Mouse (Mus musculus): ENCODE measurements around the gene Coro6. TPM values are rescaled to one million over a fixed set of nuclear protein-coding genes. Genes with fewer than 3 reads are reported as not detected.
A peak's percentile ranks its signal among the peaks of the same experiment; 100 is the strongest.

Coro6 gene
- total RNA-seq, 2 experiments from 2014 or later, result 5.4 to 24.8 TPM

DNA sequence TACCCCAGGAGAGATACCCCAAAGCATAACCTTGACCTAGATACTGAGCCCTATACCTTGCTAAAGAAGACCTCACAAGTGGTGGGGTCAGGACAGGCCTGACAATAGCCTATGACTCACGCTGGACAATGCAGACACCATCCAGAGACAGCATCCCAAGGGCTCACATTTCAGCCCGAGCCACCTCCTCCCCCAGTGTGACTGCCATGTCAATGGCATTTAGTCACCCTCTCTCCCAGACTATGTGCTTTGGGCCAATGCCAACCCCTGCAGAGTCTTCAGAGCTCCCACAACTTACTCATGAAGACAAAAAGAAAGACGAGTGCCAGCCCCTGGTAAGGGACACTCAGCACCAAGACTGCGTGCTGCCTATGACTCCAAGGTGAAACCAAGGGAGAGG lies 2.5 kb downstream of the Coro6 start:
- DNase-seq, result peak; percentile 76

DNA sequence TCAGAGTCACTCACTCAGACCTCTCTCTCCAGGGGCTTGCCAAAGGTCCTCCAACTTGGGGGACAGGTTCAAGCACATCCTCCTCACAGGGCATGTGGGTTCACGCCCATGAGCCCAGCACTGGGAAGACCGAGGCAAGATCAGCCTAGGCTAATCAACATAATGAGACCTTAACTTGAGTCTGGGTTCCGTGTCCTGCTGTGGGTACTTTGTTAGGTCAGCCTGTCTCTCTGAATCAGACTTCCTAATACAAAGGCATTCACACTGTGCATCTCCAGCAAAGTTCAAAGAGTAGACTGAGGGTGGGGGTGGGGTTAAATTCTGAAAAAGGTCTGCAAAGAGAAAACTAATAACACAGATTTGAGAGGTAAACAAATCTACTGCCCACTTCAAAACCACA lies 2.9 kb downstream of the Coro6 start:
- DNase-seq, result no peak

DNA sequence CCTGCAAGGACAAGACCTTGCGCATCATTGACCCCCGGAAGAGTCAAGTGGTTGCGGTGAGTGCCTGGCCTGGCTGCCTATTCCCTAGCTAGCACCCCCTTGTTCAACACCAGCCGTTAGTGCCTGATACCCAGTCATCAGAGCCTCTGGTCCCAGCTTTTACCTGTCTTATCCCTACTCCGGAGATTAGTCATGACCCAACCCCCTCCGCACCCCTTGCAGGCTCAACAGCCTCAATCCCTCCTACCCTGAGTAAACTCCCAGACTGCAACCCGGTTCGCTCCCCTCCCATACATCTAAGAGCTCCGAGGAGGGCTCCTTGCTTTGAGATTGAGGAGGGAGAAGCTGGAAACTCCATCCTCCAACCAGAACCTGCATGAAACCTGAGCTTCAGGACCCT lies 4.3 kb downstream of the Coro6 start:
- no peak for DNase-seq

DNA sequence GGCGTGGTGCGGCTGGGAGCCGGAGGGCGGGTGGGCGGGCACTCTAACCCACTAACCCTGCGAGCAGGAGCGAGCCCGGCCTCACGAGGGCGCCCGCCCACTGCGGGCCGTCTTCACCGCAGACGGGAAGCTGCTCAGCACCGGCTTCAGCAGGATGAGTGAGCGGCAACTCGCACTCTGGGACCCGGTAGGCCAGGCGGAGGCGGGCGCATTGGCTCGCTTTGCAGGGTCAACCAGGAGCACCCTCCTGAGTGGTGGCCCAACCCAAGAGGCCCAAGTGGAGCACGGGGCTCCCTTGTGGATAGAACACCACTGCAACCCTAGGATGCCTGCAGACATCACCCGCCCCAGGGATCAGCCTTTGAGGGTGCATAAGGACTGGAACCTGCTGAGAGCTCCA lies 4.9 kb downstream of the Coro6 start:
- peak; percentile 86 for DNase-seq

DNA sequence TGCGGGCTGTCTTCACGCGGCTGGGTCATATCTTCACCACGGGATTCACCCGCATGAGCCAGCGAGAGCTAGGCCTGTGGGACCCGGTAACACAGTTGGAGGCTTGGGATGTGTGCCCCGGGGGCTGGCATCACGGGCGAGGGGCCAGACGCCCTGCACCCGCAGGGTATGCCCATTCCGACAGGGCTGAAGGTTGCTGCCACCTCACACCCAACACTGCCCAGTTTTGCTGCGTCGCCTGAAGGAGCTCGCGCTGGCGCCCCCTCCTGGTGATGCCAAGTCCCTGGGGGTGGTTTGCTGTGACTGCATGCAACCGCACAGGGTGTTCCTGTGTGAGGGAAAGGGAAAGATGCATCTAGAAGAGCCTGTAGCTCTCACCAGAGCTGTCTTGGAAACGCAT lies 5.6 kb downstream of the Coro6 start:
- DNase-seq, result peak; percentile 89

DNA sequence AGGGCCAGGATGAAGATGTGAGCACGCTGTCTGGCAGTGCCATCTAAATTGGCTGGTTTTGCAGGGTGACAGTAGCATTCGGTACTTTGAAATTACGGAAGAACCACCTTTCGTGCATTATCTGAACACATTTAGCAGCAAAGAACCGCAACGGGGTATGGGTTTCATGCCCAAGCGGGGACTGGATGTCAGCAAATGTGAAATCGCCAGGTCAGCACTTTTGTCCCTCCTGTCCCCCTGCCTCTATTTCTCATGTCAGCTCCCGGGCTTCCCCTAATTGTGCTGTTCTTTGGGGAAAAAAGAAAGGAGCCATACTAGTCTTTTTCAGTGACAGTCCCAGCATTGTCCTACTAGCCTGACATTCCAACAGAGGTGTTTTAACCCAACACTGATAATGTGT lies 6.2 kb downstream of the Coro6 start:
- no peak for DNase-seq

DNA sequence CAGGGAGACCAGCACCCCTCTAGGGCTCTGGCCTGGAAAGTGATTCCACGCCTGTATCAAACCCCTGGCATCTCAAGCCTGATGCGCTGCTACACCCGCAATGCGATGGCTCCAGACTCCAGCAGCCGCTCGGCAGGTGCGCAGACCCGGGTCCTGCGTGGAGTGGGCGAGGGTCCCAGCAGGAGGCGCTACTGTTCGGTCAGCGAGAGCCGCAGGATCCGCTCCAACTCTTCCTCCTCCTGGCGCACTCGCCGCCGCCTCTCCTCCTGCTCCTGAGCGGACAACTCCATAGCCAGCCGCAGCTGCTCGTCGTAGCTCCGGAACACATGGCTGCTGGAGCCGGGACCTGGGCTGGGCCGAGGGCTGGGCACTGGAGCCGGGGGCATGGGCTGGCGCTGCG lies 9.2 kb downstream of the Coro6 start:
- DNase-seq, result no peak

DNA sequence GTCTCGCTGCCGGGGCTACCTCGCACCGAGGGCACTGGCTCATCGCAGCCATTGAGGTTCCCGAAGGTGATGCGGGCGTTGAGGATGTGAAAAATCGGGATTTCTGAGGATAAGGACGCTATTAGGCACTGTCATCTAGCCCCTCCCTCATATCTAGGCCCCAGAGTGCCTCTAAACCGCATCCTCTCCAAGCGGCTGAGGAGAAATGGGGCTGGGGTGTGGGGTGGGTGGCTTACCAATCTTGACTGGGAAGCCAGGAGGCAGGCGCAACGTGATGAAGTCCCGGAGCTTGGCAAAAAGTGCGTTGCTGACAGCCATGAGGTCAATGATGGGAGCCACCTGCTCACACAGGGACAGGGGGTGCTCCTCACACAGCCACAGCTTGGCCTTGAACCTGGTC lies 10.6 kb downstream of the Coro6 start:
- DNase-seq, result no peak

DNA sequence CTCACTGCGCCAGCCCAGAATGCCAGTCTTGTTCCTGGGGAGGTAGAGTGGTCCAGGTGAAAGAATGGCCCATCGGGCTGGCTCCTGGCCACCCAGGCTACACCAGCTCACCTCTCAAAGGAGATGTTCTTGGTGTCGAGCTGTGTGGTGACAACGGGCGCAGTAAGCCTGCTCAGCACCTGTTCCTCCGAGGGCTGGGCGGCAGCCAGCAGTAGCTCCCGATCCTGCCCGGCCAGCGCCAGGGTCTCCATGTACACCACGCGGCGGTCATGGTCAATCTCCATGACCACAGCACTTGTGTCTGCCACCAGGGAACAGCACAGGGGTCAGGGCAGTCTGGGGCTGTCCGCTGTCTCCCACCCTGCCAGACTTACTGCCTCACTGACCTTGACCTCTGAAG lies 14.0 kb downstream of the Coro6 start:
- no peak for DNase-seq

DNA sequence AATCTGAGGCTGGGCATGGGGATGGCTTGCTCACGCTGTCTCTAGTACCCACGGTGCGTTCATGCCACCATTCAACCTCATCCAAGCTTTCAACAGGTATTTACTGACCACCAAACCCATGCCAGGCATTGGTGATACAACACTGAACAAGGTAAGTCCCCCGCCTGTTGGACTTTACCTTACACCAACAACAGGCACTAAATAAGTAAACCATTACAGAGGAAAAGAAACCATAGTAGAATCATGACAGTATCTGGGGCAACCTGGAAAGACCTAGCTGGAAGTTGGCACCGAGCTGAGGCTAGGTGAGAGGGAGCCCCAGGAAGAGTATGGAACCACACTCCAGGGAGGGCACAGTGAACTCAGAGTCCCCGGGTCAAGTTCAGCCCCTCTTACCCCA lies 14.7 kb downstream of the Coro6 start:
- DNase-seq, result no peak

DNA sequence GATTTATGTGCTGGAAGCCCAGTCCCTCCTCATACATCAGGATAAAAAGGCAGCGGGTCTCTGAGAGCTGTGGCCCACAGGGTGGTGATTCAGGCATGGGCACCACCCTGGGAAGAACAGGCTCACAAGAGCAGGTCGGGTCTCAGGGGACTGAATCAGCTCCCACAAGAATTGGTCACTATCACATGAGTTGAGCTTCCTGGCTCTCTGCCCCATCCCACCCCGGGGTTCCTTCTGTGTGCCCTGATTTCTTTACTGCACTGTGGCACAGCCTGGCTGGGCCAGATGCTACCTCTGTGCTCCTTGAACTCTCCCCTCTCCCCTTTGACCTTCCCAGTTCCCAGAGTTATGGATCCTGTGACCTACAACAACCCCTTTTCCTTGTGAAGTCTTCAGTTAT lies 20.8 kb downstream of the Coro6 start:
- DNase-seq, result no peak

DNA sequence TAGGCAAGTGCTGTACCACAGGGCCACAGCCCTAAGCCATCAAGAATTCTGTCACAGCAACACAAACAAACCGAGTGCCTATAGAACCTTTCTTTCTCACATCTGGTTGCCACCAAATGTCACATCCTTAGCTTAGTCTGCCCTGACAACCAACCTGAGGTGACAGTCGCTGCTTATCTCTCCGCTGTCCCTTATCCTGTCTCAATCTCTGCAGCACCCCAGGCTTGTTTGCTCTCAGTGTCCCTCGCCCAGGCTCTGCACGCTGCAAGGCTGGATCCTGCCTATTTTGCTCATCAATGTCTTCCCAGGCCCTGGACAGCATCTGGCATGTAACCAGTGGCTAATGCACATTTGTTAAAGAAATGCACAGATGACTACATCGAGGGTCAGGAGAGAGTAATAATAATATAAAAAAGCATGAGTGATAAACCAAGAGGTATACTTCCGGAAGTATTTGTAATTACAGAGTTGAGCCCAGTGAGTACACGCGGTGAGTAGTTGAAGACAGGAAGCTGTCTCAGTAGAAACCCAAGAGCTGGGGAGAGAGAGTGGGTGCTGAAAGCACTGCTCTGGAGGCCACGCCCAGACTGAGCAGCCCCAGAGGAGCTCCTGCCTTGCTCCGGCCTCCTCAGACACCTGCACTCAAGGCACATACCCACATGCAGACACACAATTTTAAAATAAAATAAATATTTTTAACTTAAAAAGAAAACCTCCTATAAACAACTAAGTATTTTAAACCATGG lies 21.5 kb downstream of the Coro6 start:
- DNase-seq, result no peak

DNA sequence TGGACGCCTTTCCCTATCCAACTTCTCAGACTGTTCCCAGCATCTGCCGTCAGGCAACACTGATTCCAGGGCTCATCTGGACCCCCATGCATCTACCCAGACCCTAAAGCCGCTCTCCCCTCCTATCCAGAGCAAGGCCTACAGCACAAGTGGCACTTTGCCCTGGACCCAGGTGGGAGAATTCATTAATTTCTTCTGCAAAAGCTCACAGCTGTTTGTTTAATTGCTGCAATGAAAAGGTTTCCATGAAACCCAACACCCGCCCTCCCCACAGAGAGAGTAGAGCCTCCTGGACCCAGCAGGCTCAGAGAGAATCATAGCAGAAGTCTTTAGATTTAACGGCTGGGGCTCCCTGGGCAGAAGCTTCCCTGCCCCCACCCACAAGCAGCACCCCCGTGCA lies 23.0 kb downstream of the Coro6 start:
- no peak for DNase-seq

DNA sequence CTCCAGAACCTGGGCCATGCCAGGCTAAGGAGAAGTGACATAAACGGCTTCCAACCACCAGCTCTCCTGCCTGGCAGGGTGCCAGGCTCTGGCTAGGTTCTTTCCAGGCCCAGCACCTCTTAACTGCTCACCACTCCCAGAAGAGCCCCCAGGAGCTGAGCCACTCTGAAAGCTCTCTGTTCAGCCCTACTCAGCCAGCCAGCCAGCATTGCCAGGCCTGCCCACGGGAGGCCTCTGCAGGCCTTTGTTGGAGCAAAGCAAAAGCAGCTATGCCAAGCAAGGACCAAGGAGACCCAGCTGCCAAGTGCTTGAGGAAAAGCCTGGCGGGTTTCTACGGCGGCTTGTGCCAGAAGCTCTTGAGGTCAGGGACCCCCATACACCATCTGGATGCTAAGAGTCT lies 24.6 kb downstream of the Coro6 start:
- no peak for DNase-seq

DNA sequence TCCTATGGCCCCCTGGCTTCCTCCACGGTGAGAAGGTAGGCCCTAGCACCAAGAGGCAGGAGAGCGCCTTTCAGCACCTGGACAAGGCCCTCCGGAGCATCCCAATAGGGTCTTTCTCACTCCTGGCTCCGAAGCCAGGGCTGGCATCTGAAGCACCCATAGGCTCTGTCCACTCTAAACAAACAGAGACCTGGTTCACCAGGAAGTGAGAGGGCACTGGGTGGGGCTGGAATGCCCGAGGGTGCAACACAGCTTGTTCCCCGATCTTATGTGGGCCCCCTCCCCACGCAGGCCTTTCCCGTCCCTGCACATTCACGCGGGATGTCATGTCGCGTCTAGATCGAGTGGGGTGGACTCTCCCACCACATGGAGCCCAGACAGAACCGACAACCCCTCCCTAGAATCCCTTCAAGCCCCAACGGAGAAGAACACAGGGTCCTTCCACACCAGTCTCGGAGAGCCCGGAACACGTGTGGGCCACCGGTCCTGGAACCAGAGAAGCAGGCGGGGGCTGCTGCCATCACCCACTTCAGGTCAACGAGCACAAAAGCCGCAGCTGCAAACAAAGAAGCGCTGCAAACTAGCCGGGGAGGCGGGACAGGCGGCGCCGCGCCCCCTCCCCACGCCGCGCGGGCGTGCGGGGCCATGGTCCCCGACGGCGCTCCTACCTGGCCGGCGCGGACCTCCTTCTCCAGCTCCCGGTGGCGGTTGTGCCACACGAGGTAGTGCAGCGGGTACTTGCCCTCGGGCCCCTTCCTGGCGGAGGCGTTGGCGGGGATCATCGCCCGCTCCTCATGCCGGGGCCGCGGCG lies 26.8 kb downstream of the Coro6 start:
- DNase-seq, result no peak

DNA sequence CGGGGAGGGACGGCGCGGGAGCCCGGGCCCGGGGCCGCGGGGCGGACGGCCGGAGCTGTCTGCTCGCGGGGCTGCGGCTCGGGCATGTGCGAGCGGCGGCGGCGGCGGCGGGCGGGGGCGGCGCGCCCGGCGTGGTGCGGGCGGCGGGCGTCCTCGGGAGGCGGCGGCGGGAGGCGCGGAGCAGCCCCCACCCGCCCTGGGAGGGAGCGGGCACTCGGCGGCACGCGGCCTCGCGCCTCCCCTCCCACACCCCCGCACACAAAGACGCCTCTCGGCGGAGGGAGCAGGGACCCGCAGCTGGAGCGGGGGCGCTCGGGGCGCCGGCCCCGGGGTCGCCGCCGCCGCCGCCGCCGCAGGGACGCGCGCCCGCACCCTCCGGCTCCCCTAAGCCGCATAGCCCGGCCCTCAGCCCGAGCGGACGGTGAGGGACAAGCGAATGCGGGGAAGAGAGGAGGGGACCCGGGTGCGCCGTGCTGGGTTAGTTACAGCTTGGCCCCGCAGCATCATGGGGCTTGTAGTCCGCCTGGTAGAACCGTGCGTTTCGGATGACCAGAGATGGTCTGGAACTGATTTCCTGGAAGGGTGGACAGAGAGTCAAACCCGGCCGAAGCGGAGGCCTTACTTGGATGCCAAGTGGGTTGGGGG lies 27.5 kb downstream of the Coro6 start, which contains the start of gene Ankrd13b:
Ankrd13b (minus strand) TSS at position 88 of the 645 bp plus-strand sequence.
- DNase-seq, result peak; percentile 85

DNA sequence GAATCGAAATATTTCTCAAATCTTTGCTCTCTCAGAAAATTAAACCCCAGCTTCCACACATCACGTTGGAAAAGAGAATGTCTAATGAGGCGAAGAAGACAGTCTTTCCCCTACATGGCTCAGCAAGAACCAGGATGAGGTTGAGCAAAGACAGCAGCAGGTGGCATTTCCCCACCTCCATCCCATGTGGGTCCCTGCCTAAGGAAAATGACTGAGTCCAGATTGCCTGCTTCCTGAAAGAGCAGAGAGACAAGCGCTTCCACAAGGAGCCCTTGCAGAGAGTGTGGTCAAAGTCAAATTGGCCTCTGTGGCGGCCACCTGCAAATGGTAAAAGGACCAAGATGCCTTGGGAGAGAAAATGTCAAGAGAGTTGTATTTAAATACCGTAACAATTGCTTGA lies 28.2 kb downstream of the Coro6 start:
- no peak for DNase-seq

DNA sequence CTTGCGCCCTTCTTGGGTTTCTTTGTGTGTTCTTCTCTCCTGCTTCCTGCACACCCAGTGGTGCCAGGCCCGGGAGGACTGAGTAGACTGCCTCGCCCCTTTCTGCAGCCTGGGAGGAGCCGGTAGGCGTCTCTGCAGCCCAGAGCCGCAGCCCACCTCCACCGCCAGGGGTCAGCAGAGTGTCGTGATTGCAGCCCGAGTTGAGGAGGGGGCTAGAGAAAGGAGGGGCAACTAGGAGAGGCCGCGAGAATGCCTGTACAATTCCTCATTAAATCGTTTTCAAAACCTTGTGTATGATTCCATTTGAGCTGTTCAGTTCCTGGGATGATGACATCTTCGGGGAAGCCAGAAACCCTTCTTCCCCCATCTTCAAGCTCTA lies 28.9 kb downstream of the Coro6 start:
- DNase-seq, result peak; percentile 93

DNA sequence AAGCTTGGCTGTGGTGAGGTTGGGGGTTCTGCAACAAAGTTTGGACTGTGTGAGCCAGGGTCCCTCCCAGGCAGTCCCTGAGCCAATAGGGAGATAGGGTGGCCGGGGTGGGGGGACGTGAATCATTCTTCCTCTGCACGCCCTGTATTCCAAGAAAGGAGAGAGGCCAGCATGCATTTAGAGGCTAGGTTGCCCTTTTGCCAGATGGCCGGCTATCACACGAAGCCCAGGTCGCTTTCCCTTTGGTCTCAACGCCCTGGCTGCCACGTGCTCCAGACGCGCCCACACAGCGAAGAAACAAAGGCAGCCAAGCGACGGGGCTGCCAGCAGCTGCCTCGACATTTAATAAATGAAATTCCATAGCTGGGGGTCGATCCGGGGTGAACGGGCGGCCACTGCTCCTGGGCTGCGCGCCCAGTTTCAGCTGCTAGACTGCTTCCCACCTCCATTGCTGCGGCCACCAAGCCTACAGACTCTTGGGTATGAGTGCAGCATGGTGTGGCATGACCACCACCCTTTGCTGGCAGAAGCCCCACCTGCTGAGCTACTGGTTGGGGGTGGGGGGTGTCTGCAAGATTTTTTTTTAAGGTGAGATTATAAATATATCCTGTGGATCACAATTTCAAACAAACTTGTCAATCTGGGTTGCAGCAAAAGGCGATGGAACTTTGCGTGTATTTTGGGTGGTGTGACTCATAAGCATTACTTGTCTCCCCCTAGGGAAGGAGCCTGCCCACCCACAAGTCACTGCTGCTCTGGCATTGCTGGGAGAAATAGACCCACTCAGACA lies 29.5 kb downstream of the Coro6 start:
- DNase-seq, result peak; percentile 71

DNA sequence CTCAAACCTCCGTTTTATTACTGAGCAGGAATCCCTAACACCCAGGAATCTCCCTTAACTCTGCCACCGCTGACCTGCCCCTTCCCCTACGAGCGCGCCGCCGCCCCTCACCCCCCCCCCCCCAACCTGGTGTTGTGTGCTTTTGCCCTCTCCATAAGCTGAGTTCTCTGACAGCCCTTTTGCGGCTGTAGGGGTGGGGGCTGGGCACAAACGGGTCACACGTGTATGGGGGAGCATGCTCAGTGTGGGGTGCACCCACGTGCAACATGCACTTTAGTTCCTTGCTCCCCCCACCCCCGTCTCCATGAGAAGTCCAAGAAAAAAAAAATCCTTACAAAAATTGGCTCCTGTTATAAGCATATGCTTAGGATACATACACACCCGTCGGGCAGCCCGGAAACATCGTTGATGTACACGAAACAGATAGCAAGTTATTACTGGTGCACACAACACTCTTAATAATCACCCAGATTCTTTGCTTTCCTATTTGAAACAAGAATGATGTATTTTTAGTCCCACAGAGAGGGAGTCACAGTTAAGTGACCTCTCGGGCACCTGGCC lies 30.2 kb downstream of the Coro6 start:
- no peak for DNase-seq

DNA sequence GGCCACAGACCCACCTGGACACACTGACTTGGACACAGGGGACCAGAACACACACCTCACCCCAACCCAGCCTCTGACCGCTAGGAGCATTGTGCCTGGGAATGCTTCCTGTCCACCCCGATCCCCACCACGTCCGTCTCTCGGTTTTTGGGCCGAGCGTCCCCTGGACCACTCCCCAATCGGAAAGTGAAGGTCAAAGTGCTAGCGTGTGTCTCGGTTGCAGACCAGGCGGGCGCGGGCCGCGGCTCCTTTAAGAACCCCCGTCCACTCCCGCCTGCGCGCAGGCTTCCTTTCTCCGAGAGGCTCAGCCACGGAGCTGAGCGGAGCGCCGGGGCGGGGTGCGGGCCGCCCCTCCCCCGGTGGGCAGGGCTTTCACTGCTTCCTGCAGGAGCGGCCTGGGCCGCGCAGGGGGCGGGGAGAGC lies 30.7 kb downstream of the Coro6 start:
- peak; percentile 98 for DNase-seq

Measured in adrenal gland, postnatal 10 days (tissue).